Mouse (Mus musculus) forebrain, embryonic 15.5 days (tissue): Measurements from ENCODE around the gene Btbd11. TPM values are rescaled to one million over a fixed set of nuclear protein-coding genes. Genes with fewer than 3 reads are reported as not detected.

Experiments
- ATAC-seq: fragments of 200-750 bp; cut with Nextera tagmentation; replicated peaks from 2 replicates; pipeline ENCODE4 v1.8.0; 2017; ENCODE audit warnings: mild to moderate bottlenecking, moderate TSS enrichment, moderate library complexity
- H3K27ac ChIP-seq: fragments of 300-500 bp; sonication (generic); replicated peaks from 2 replicates; pipeline ENCODE4 v1.5.1; 2015; ENCODE audit warnings: mild to moderate bottlenecking, inconsistent platforms
- H3K27me3 ChIP-seq: fragments of 300-500 bp; sonication (generic); 2 replicates; pipeline ENCODE4 v1.6.1; 2015; ENCODE audit warnings: inconsistent platforms
- H3K36me3 ChIP-seq: fragments of 300-500 bp; sonication (generic); 2 replicates; pipeline ENCODE4 v1.6.1; 2015; ENCODE audit warnings: mild to moderate bottlenecking, inconsistent platforms
- H3K4me1 ChIP-seq: fragments of 300-500 bp; sonication (generic); 2 replicates; pipeline ENCODE4 v1.6.1; 2015; ENCODE audit warnings: inconsistent platforms
- H3K4me2 ChIP-seq: fragments of 300-500 bp; sonication (generic); replicated peaks from 2 replicates; pipeline ENCODE4 v1.6.1; 2015; ENCODE audit warnings: mild to moderate bottlenecking, inconsistent platforms
- H3K4me3 ChIP-seq: fragments of 300-500 bp; sonication (generic); 2 replicates; pipeline ENCODE4 v1.5.1; 2015; ENCODE audit warnings: mild to moderate bottlenecking, inconsistent platforms
- H3K9ac ChIP-seq: fragments of 300-500 bp; sonication (generic); replicated peaks from 2 replicates; pipeline ENCODE4 v1.6.1; 2015; ENCODE audit warnings: mild to moderate bottlenecking, inconsistent platforms
- H3K9me3 ChIP-seq: fragments of 300-500 bp; sonication (generic); 2 replicates; pipeline ENCODE4 v1.6.1; 2016; ENCODE audit warnings: inconsistent platforms
- WGBS: fragments of 180-500 bp; shearing (Covaris S2); methylation state at CpG from one replicate; pipeline ENCODE4 v1.1.7; 2015; ENCODE audit warnings: mixed read lengths; 5-methylcytosine and 5-hydroxymethylcytosine counted together
- polyA plus RNA-seq: library from polyadenylated mRNA; unstranded; fragments of >200 nt; fragmentation: Nextera tagmentation; extraction: Ambion mirVana; gene quantifications from 2 replicates; pipeline ENCODE4 v1.2.1, GENCODE M21; 2015

Btbd11 gene
- polyA plus RNA-seq, 1 experiment from 2014 or later: 12.8 TPM

- no peaks in the 10 kb centered on the region for H3K27me3 ChIP-seq
- peaks cover 13% of the 10 kb centered on the region for H3K4me1 ChIP-seq
- WGBS: 92% methylated on average over 3 of the region's 3 CpGs
- no peak overlapping the region for H3K9ac ChIP-seq
- H3K4me2 ChIP-seq: no peak overlapping the region
- H3K4me3 ChIP-seq: no peak overlapping the region
- no peak for ATAC-seq
- H3K36me3 ChIP-seq: no peaks in the 10 kb centered on the region
- no peak overlapping the region for H3K27ac ChIP-seq
- H3K9me3 ChIP-seq: no peaks in the 10 kb centered on the region
Measured at GRCm38 (mm10) chr10:85486456-85486855, 99.8 kb downstream of the Btbd11 start.

- ATAC-seq: peak; percentile 69; the same call in 1 of the 2 replicates
- no peaks in the 10 kb centered on the region for H3K27me3 ChIP-seq
- no peaks in the 10 kb centered on the region for H3K9me3 ChIP-seq
- WGBS: 86% methylated on average over 2 of the region's 2 CpGs
- no peaks in the 10 kb centered on the region for H3K36me3 ChIP-seq
- H3K27ac ChIP-seq: no peak overlapping the region
- no peak overlapping the region for H3K4me3 ChIP-seq
- no peak overlapping the region for H3K9ac ChIP-seq
- no peak overlapping the region for H3K4me2 ChIP-seq
- H3K4me1 ChIP-seq: 0 out of 2 replicates have a peak, but pooled peaks cover 5% of the 10 kb centered on the region
Measured at GRCm38 (mm10) chr10:85492583-85492982, 106.0 kb downstream of the Btbd11 start.

GRCm38 (mm10) chr10:85496358-85496757 is 109.7 kb downstream of the Btbd11 start:
- Histone ChIP-seq H3K27me3 (no peaks in the 10 kb centered on the region), H3K9ac (no peak overlapping the region), H3K9me3 (no peaks in the 10 kb centered on the region), H3K4me3 (no peak overlapping the region), H3K4me1 (0 out of 2 replicates have a peak, but pooled peaks cover 5% of the 10 kb centered on the region), H3K36me3 (no peaks in the 10 kb centered on the region), H3K4me2 (no peak overlapping the region), H3K27ac (no peak overlapping the region)
- WGBS: 94% methylated on average over 8 of the region's 8 CpGs
- ATAC-seq: no peak

GRCm38 (mm10) chr10:85496981-85497380 is 110.4 kb downstream of the Btbd11 start:
- no peak for ATAC-seq
- Histone ChIP-seq H3K27me3 (no peaks in the 10 kb centered on the region), H3K9ac (no peak overlapping the region), H3K4me1 (0 out of 2 replicates have a peak, but pooled peaks cover 4% of the 10 kb centered on the region), H3K9me3 (no peaks in the 10 kb centered on the region), H3K27ac (no peak overlapping the region), H3K4me2 (no peak overlapping the region), H3K4me3 (no peak overlapping the region), H3K36me3 (no peaks in the 10 kb centered on the region)
- WGBS: 90% methylated on average over 2 of the region's 2 CpGs

GRCm38 (mm10) chr10:85497931-85498330 is 111.3 kb downstream of the Btbd11 start:
- no peak overlapping the region for H3K4me3 ChIP-seq
- H3K9ac ChIP-seq: no peak overlapping the region
- H3K27me3 ChIP-seq: no peaks in the 10 kb centered on the region
- H3K4me1 ChIP-seq: no peaks in the 10 kb centered on the region
- no peaks in the 10 kb centered on the region for H3K36me3 ChIP-seq
- no peak overlapping the region for H3K27ac ChIP-seq
- 89% methylated on average over 5 of the region's 5 CpGs for WGBS
- no peak for ATAC-seq
- no peaks in the 10 kb centered on the region for H3K9me3 ChIP-seq
- H3K4me2 ChIP-seq: no peak overlapping the region

- Histone ChIP-seq H3K9ac (no peak overlapping the region), H3K27me3 (no peaks in the 10 kb centered on the region), H3K4me2 (no peak overlapping the region), H3K9me3 (no peaks in the 10 kb centered on the region), H3K36me3 (no peaks in the 10 kb centered on the region), H3K4me3 (no peak overlapping the region), H3K4me1 (no peaks in the 10 kb centered on the region), H3K27ac (no peak overlapping the region)
- no peak for ATAC-seq
- WGBS: 78% methylated on average over 9 of the region's 9 CpGs
Measured at GRCm38 (mm10) chr10:85500573-85501155, 114.0 kb downstream of the Btbd11 start.

GRCm38 (mm10) chr10:85501966-85502566 is 115.5 kb downstream of the Btbd11 start:
- no peaks in the 10 kb centered on the region for H3K9me3 ChIP-seq
- no peak overlapping the region for H3K4me2 ChIP-seq
- no peak for ATAC-seq
- WGBS: 65% methylated on average over 5 of the region's 5 CpGs
- H3K9ac ChIP-seq: no peak overlapping the region
- H3K27ac ChIP-seq: no peak overlapping the region
- no peaks in the 10 kb centered on the region for H3K27me3 ChIP-seq
- no peak overlapping the region for H3K4me3 ChIP-seq
- no peaks in the 10 kb centered on the region for H3K4me1 ChIP-seq
- H3K36me3 ChIP-seq: no peaks in the 10 kb centered on the region

GRCm38 (mm10) chr10:85502656-85503055 is 116.0 kb downstream of the Btbd11 start:
- Histone ChIP-seq H3K27me3 (no peaks in the 10 kb centered on the region), H3K4me1 (no peaks in the 10 kb centered on the region), H3K4me2 (no peak overlapping the region), H3K9ac (no peak overlapping the region), H3K36me3 (no peaks in the 10 kb centered on the region), H3K27ac (no peak overlapping the region), H3K9me3 (no peaks in the 10 kb centered on the region), H3K4me3 (no peak overlapping the region)
- 69% methylated on average over 9 of the region's 9 CpGs for WGBS
- ATAC-seq: no peak

- H3K4me2 ChIP-seq: no peak overlapping the region
- no peaks in the 10 kb centered on the region for H3K4me1 ChIP-seq
- H3K27me3 ChIP-seq: no peaks in the 10 kb centered on the region
- 80% methylated on average over 7 of the region's 7 CpGs for WGBS
- H3K4me3 ChIP-seq: no peak overlapping the region
- H3K27ac ChIP-seq: no peak overlapping the region
- no peak overlapping the region for H3K9ac ChIP-seq
- ATAC-seq: no peak
- H3K9me3 ChIP-seq: no peaks in the 10 kb centered on the region
- H3K36me3 ChIP-seq: no peaks in the 10 kb centered on the region
Measured at GRCm38 (mm10) chr10:85503453-85503852, 116.8 kb downstream of the Btbd11 start.

- H3K4me2 ChIP-seq: no peak overlapping the region
- no peaks in the 10 kb centered on the region for H3K27me3 ChIP-seq
- no peak overlapping the region for H3K4me3 ChIP-seq
- no peaks in the 10 kb centered on the region for H3K4me1 ChIP-seq
- no peak overlapping the region for H3K9ac ChIP-seq
- ATAC-seq: no peak
- no peak overlapping the region for H3K27ac ChIP-seq
- no peaks in the 10 kb centered on the region for H3K36me3 ChIP-seq
- no peaks in the 10 kb centered on the region for H3K9me3 ChIP-seq
- WGBS: 72% methylated on average over 7 of the region's 7 CpGs
Measured at GRCm38 (mm10) chr10:85507270-85508050, 120.8 kb downstream of the Btbd11 start.

GRCm38 (mm10) chr10:85508193-85508794 is 121.7 kb downstream of the Btbd11 start:
- no peaks in the 10 kb centered on the region for H3K27me3 ChIP-seq
- H3K36me3 ChIP-seq: no peaks in the 10 kb centered on the region
- no peak overlapping the region for H3K27ac ChIP-seq
- H3K4me1 ChIP-seq: no peaks in the 10 kb centered on the region
- H3K9me3 ChIP-seq: no peaks in the 10 kb centered on the region
- no peak overlapping the region for H3K9ac ChIP-seq
- H3K4me2 ChIP-seq: no peak overlapping the region
- H3K4me3 ChIP-seq: no peak overlapping the region
- no peak for ATAC-seq
- 73% methylated on average over 5 of the region's 5 CpGs for WGBS

- no peaks in the 10 kb centered on the region for H3K4me1 ChIP-seq
- H3K27me3 ChIP-seq: no peaks in the 10 kb centered on the region
- H3K27ac ChIP-seq: no peak overlapping the region
- no peaks in the 10 kb centered on the region for H3K36me3 ChIP-seq
- H3K4me2 ChIP-seq: no peak overlapping the region
- no peak for ATAC-seq
- H3K9me3 ChIP-seq: no peaks in the 10 kb centered on the region
- 85% methylated on average over 1 of the region's 1 CpGs for WGBS
- H3K4me3 ChIP-seq: no peak overlapping the region
- no peak overlapping the region for H3K9ac ChIP-seq
Measured at GRCm38 (mm10) chr10:85509000-85509399, 122.4 kb downstream of the Btbd11 start.
